ENCODE assay signal across 8 mouse cellular contexts in genomic region chr12:111746091-111746490, GRCm38 (mm10). TPM values are rescaled to one million over a fixed set of nuclear protein-coding genes. Genes with fewer than 3 reads are reported as not detected.
DNase-seq lines count a peak whose midpoint lies in the region; ATAC-seq and TF ChIP-seq lines count a peak whose summit lies in the region.

No protein-coding gene starts in this region.

- 58% methylated on average over 5 of the region's 5 CpGs for WGBS in neural tube, embryonic 13.5 days
- 35% methylated on average over 5 of the region's 5 CpGs for WGBS in heart, embryonic 15.5 days
- 47% methylated on average over 5 of the region's 5 CpGs for WGBS in limb, embryonic 13.5 days
- WGBS in midbrain, postnatal 0 days, result 66% methylated on average over 5 of the region's 5 CpGs

- no peak; the same call in 1 of the 2 replicates for ATAC-seq in neural tube, embryonic 13.5 days (ENCODE audit: low read depth)
- ATAC-seq in heart, embryonic 15.5 days (replicated peaks; ENCODE audit: insufficient number of reproducible peaks, insufficient read depth, low FRiP score, low read depth), result peak; percentile 85
- peak; percentile 71; the same call in 1 of the 2 replicates for ATAC-seq in limb, embryonic 13.5 days (ENCODE audit: low FRiP score, low read depth)
- no peak for ATAC-seq in midbrain, postnatal 0 days (ENCODE audit: low FRiP score)

- H3K4me1 ChIP-seq in neural tube, embryonic 13.5 days (replicated peaks), result peaks cover 23% of the 10 kb centered on the region
- peaks cover 39% of the 10 kb centered on the region for H3K4me1 ChIP-seq in bone marrow macrophage, adult 2 months (ENCODE audit: control insufficient read depth, insufficient read depth, low read length)
- peaks cover 42% of the 10 kb centered on the region for H3K4me1 ChIP-seq in heart, embryonic 15.5 days (replicated peaks)
- peaks cover 9% of the 10 kb centered on the region for H3K4me1 ChIP-seq in limb, embryonic 13.5 days
- H3K4me1 ChIP-seq in midbrain, postnatal 0 days (ENCODE audit: insufficient read depth, low read length), result no peaks in the 10 kb centered on the region

- H3K4me3 ChIP-seq in neural tube, embryonic 13.5 days, result no peak overlapping the region
- no peak overlapping the region for H3K4me3 ChIP-seq in bone marrow macrophage, adult 2 months (ENCODE audit: insufficient read depth, low read length)
- H3K4me3 ChIP-seq in heart, embryonic 15.5 days, result no peak overlapping the region; the same call in 1 of the 2 replicates
- H3K4me3 ChIP-seq in limb, embryonic 13.5 days, result no peak overlapping the region
- no peak overlapping the region for H3K4me3 ChIP-seq in midbrain, postnatal 0 days (ENCODE audit: low read depth, low read length)

- no peaks in the 10 kb centered on the region for H3K27me3 ChIP-seq in neural tube, embryonic 13.5 days
- no peaks in the 10 kb centered on the region for H3K27me3 ChIP-seq in heart, embryonic 15.5 days
- H3K27me3 ChIP-seq in limb, embryonic 13.5 days, result no peaks in the 10 kb centered on the region
- no peaks in the 10 kb centered on the region for H3K27me3 ChIP-seq in midbrain, postnatal 0 days (ENCODE audit: insufficient read depth, low read length)

- H3K9me3 ChIP-seq in neural tube, embryonic 13.5 days, result no peaks in the 10 kb centered on the region
- no peaks in the 10 kb centered on the region for H3K9me3 ChIP-seq in heart, embryonic 15.5 days (replicated peaks)
- H3K9me3 ChIP-seq in limb, embryonic 13.5 days, result no peaks in the 10 kb centered on the region
- no peaks in the 10 kb centered on the region for H3K9me3 ChIP-seq in midbrain, postnatal 0 days (ENCODE audit: low read length)

- DNase-seq in neural tube, embryonic 10.5 days (ENCODE audit: extremely low spot score, low spot score), result no peak
- DNase-seq in midbrain, postnatal 0 days (ENCODE audit: low spot score), result peak; percentile 52
- DNase-seq in thymus, postnatal 4 days, result peak; percentile 69
- no peak for DNase-seq in frontal cortex, adult 2 months (ENCODE audit: extremely low spot score in 1 of 2, low spot score in 1 of 2)

- peak overlapping the region; percentile 61; the same call in 1 of the 2 replicates for H3K27ac ChIP-seq in neural tube, embryonic 13.5 days (replicated peaks)
- H3K27ac ChIP-seq in bone marrow macrophage, adult 2 months (ENCODE audit: insufficient read depth, low read depth, low read length), result peak overlapping the region; percentile 77
- H3K27ac ChIP-seq in heart, embryonic 15.5 days, result peak overlapping the region; percentile 87
- 0 out of 2 replicates have a peak overlapping the region, but pooled peaks have one; percentile 49 for H3K27ac ChIP-seq in limb, embryonic 13.5 days
- no peak overlapping the region for H3K27ac ChIP-seq in midbrain, postnatal 0 days (ENCODE audit: low read depth, low read length)

- no peak for TF ChIP-seq POLR2A in bone marrow macrophage, adult 2 months (IDR thresholded peaks at IDR 0.05; ENCODE audit: borderline replicate concordance, low read depth, low read length)

- no peak overlapping the region for H3K4me2 ChIP-seq in neural tube, embryonic 13.5 days
- peak overlapping the region; percentile 42 for H3K4me2 ChIP-seq in heart, embryonic 15.5 days
- 0 out of 2 replicates have a peak overlapping the region, but pooled peaks have one; percentile 0 for H3K4me2 ChIP-seq in limb, embryonic 13.5 days (replicated peaks)
- no peak overlapping the region for H3K4me2 ChIP-seq in midbrain, postnatal 0 days (ENCODE audit: low read depth, low read length, poor library complexity, severe bottlenecking)

- no peak for TF ChIP-seq CTCF in bone marrow macrophage, adult 2 months (IDR thresholded peaks at IDR 0.05; ENCODE audit: low read depth, low read length)
- no peak for TF ChIP-seq CTCF in midbrain, postnatal 0 days (IDR thresholded peaks at IDR 0.05)

- H3K36me3 ChIP-seq in neural tube, embryonic 13.5 days, result no peaks in the 10 kb centered on the region
- no peaks in the 10 kb centered on the region for H3K36me3 ChIP-seq in heart, embryonic 15.5 days
- H3K36me3 ChIP-seq in limb, embryonic 13.5 days, result no peaks in the 10 kb centered on the region
- no peaks in the 10 kb centered on the region for H3K36me3 ChIP-seq in midbrain, postnatal 0 days (ENCODE audit: insufficient read depth, low read length)

- H3K9ac ChIP-seq in neural tube, embryonic 13.5 days, result peak overlapping the region; percentile 31; the same call in 1 of the 2 replicates
- H3K9ac ChIP-seq in heart, embryonic 15.5 days, result no peak overlapping the region
- no peak overlapping the region for H3K9ac ChIP-seq in limb, embryonic 13.5 days
- no peak overlapping the region for H3K9ac ChIP-seq in midbrain, postnatal 0 days (replicated peaks; ENCODE audit: low read length, poor library complexity, severe bottlenecking)

RNA-seq across cellular contexts. Expression of gene Klc1, which starts 12.6 kb away (rescaled TPM):
- 593 and 603 TPM in 2 replicates for polyA plus RNA-seq in neural tube, embryonic 13.5 days (2015; fragmentation: Nextera tagmentation; extraction: Ambion mirVana)
- polyA plus RNA-seq in bone marrow macrophage, adult 2 months (2012; ENCODE audit: insufficient read depth, insufficient read length, missing spikeins), result 70.9 and 71.7 TPM in 2 replicates
- 105 and 126 TPM in 2 replicates for polyA plus RNA-seq in heart, embryonic 15.5 days (2015; fragmentation: Nextera tagmentation; extraction: Ambion mirVana)
- polyA plus RNA-seq in limb, embryonic 13.5 days (2015; fragmentation: Nextera tagmentation; extraction: Ambion mirVana), result 112 and 113 TPM in 2 replicates
- 509 and 579 TPM in 2 replicates for total RNA-seq in midbrain, postnatal 0 days (2014; rRNA removed)
- 653 and 669 TPM in 2 replicates for polyA plus RNA-seq in midbrain, postnatal 0 days (2015; fragmentation: Nextera tagmentation; extraction: Ambion mirVana)
- polyA plus RNA-seq in frontal cortex, adult 2 months (2012; rRNA removed), result 916 and 954 TPM in 2 replicates

RNA-seq across cellular contexts. Expression of gene Apopt1, which starts 33.0 kb away (rescaled TPM):
- 52.0 and 59.1 TPM in 2 replicates for polyA plus RNA-seq in neural tube, embryonic 13.5 days (2015; fragmentation: Nextera tagmentation; extraction: Ambion mirVana)
- 34.5 and 38.7 TPM in 2 replicates for polyA plus RNA-seq in bone marrow macrophage, adult 2 months (2012; ENCODE audit: insufficient read depth, insufficient read length, missing spikeins)
- 41.3 and 41.5 TPM in 2 replicates for polyA plus RNA-seq in heart, embryonic 15.5 days (2015; fragmentation: Nextera tagmentation; extraction: Ambion mirVana)
- 60.8 and 61.0 TPM in 2 replicates for polyA plus RNA-seq in limb, embryonic 13.5 days (2015; fragmentation: Nextera tagmentation; extraction: Ambion mirVana)
- total RNA-seq in midbrain, postnatal 0 days (2014; rRNA removed), result 17.9 and 27.8 TPM in 2 replicates
- polyA plus RNA-seq in midbrain, postnatal 0 days (2015; fragmentation: Nextera tagmentation; extraction: Ambion mirVana), result 63.1 and 67.0 TPM in 2 replicates
- 50.6 and 53.8 TPM in 2 replicates for polyA plus RNA-seq in frontal cortex, adult 2 months (2012; rRNA removed)

RNA-seq across cellular contexts. Expression of gene Bag5, which starts 33.0 kb away (rescaled TPM):
- polyA plus RNA-seq in neural tube, embryonic 13.5 days (2015; fragmentation: Nextera tagmentation; extraction: Ambion mirVana), result 57.6 and 66.2 TPM in 2 replicates
- 15.1 and 18.1 TPM in 2 replicates for polyA plus RNA-seq in bone marrow macrophage, adult 2 months (2012; ENCODE audit: insufficient read depth, insufficient read length, missing spikeins)
- polyA plus RNA-seq in heart, embryonic 15.5 days (2015; fragmentation: Nextera tagmentation; extraction: Ambion mirVana), result 36.2 and 39.9 TPM in 2 replicates
- 62.7 and 63.0 TPM in 2 replicates for polyA plus RNA-seq in limb, embryonic 13.5 days (2015; fragmentation: Nextera tagmentation; extraction: Ambion mirVana)
- 28.7 and 43.5 TPM in 2 replicates for total RNA-seq in midbrain, postnatal 0 days (2014; rRNA removed)
- polyA plus RNA-seq in midbrain, postnatal 0 days (2015; fragmentation: Nextera tagmentation; extraction: Ambion mirVana), result 68.7 and 70.8 TPM in 2 replicates
- polyA plus RNA-seq in frontal cortex, adult 2 months (2012; rRNA removed), result 54.7 and 55.0 TPM in 2 replicates

Comparison
In these comparisons a context has a peak if more than half of its experiments do, and no peak if none do; other contexts are left out.
1. ATAC-seq: peak in heart, embryonic 15.5 days (single experiment) and limb, embryonic 13.5 days (single experiment); none in neural tube, embryonic 13.5 days (single experiment) and midbrain, postnatal 0 days (single experiment).
2. H3K4me2 ChIP-seq: peak in heart, embryonic 15.5 days (single experiment) and limb, embryonic 13.5 days (single experiment); none in neural tube, embryonic 13.5 days (single experiment) and midbrain, postnatal 0 days (single experiment).
3. DNase-seq: peak in midbrain, postnatal 0 days (single experiment) and thymus, postnatal 4 days (single experiment); none in neural tube, embryonic 10.5 days (single experiment) and frontal cortex, adult 2 months (0 of 2).